Mouse (Mus musculus): ENCODE data around the gene Gm17655. TPM values are rescaled to one million over a fixed set of nuclear protein-coding genes. Genes with fewer than 3 reads are reported as not detected.
"Not testable (repeated sequence)": the region's sequence is repeated elsewhere in the genome, so short reads cannot be mapped to it uniquely, and the experiment has no call there.

Gm17655 gene
- polyA plus RNA-seq (2014; fragmentation: Nextera tagmentation; extraction: Ambion mirVana), result 6.8 and 7.4 TPM in 2 replicates

DNA sequence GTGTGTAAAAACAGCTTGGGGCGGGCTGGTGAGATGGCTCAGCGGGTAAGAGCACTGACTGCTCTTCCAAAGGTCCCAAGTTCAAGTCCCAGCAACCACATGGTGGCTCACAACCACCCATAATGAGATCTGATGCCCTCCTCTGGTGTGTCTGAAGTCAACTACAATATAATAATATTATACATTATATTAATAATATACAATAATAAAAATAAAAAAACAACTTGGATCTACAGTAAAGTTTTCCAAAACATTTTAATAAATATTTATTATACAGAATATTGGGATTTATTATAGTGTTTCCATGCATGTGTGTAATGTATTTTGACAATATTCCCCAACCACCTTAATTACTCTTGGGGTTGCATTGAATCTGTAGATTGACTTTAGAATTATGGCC, at the start of gene Gm17655:
Gm17655 (minus strand) TSS at position 101 of the 400 bp plus-strand sequence.
- not testable (repeated sequence) for H3K27me3 ChIP-seq (ENCODE audit: control insufficient read depth, insufficient read depth, low read length); H3K4me2 ChIP-seq (ENCODE audit: low read length); H3K4me1 ChIP-seq (ENCODE audit: control insufficient read depth, insufficient read depth, low read length); H3K36me3 ChIP-seq (ENCODE audit: control insufficient read depth, insufficient read depth, low read length); H3K27ac ChIP-seq (replicated peaks; ENCODE audit: low read depth, low read length); H3K4me3 ChIP-seq (replicated peaks; ENCODE audit: low read depth, low read length); H3K9ac ChIP-seq (replicated peaks; ENCODE audit: low read length); DNase-seq; ATAC-seq (ENCODE audit: low FRiP score, low TSS enrichment)
- 86% methylated on average over 2 of the region's 2 CpGs for WGBS
- H3K9me3 ChIP-seq (ENCODE audit: control insufficient read depth, low read length), result peaks cover 31% of the 10 kb centered on the region

DNA sequence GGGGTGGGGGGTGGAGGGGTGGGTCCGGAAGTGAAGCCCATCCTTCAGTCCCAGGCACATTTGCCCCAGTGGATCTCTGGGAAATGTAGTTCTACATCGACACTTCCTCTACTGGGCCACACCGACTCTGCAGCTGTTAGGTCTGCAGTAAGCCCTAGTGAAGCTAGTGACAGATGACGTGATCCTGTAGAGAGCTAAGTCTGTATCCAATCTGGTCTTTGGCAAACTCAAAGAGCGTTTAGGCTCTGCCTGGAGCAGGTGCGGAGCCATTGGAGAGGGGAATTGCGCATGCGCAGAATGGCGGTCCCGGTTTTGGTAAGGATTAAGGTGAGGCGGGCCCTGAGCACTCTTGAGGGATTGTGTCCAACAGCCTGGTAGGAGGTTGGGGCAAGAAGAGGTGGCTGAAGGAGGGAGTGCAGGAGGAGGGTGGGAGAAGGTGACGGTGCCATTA, 37.7 kb upstream of the Gm17655 start, which contains the start of gene Zfp605:
Zfp605 (plus strand) TSS at position 102 of the 451 bp plus-strand sequence.
- Histone ChIP-seq H3K4me3 (replicated peaks; ENCODE audit: low read depth, low read length) (peak within 1 kb of the TSS; percentile 53), H3K9me3 (ENCODE audit: control insufficient read depth, low read length) (no peaks in the 10 kb centered on the region), H3K4me1 (ENCODE audit: control insufficient read depth, insufficient read depth, low read length) (peaks cover 17% of the 10 kb centered on the region), H3K4me2 (ENCODE audit: low read length) (peak within 1 kb of the TSS; percentile 79), H3K36me3 (ENCODE audit: control insufficient read depth, insufficient read depth, low read length) (peaks cover 41% of the 10 kb centered on the region), H3K9ac (replicated peaks; ENCODE audit: low read length) (peak within 1 kb of the TSS; percentile 74), H3K27ac (replicated peaks; ENCODE audit: low read depth, low read length) (peak within 1 kb of the TSS; percentile 92), H3K27me3 (ENCODE audit: control insufficient read depth, insufficient read depth, low read length) (no peaks in the 10 kb centered on the region)
- peak; percentile 95 for DNase-seq
- WGBS, result under 1% methylated on average over 12 of the region's 12 CpGs
- ATAC-seq (ENCODE audit: low FRiP score, low TSS enrichment), result peak; percentile 71

DNA sequence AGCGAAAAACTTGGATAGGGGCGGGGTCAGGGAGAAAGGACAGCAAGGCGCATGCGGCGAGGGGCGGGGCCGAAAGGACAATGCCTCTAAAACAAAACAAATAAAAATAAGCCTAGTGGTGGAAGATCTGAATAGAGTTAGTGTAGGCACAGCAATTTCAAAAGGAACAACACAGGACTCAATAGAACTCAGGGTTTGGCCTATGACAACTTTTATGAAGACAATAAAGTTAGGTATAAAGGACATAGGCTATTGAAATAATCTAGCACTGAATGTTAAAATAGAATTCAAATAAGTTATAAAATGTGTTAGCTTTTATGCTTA, 36.0 kb upstream of the Gm17655 start:
- H3K4me1 ChIP-seq (ENCODE audit: control insufficient read depth, insufficient read depth, low read length), result peaks cover 17% of the 10 kb centered on the region
- WGBS, result 0% methylated on average over 7 of the region's 7 CpGs
- peak overlapping the region; percentile 68 for H3K4me3 ChIP-seq (replicated peaks; ENCODE audit: low read depth, low read length)
- H3K9me3 ChIP-seq (ENCODE audit: control insufficient read depth, low read length), result no peaks in the 10 kb centered on the region
- H3K27ac ChIP-seq (replicated peaks; ENCODE audit: low read depth, low read length), result peak overlapping the region; percentile 95
- ATAC-seq (ENCODE audit: low FRiP score, low TSS enrichment), result no peak
- no peak overlapping the region for H3K9ac ChIP-seq (replicated peaks; ENCODE audit: low read length)
- no peak for DNase-seq
- H3K4me2 ChIP-seq (ENCODE audit: low read length), result peak overlapping the region; percentile 87
- peaks cover 43% of the 10 kb centered on the region for H3K36me3 ChIP-seq (ENCODE audit: control insufficient read depth, insufficient read depth, low read length)
- H3K27me3 ChIP-seq (ENCODE audit: control insufficient read depth, insufficient read depth, low read length), result no peaks in the 10 kb centered on the region

DNA sequence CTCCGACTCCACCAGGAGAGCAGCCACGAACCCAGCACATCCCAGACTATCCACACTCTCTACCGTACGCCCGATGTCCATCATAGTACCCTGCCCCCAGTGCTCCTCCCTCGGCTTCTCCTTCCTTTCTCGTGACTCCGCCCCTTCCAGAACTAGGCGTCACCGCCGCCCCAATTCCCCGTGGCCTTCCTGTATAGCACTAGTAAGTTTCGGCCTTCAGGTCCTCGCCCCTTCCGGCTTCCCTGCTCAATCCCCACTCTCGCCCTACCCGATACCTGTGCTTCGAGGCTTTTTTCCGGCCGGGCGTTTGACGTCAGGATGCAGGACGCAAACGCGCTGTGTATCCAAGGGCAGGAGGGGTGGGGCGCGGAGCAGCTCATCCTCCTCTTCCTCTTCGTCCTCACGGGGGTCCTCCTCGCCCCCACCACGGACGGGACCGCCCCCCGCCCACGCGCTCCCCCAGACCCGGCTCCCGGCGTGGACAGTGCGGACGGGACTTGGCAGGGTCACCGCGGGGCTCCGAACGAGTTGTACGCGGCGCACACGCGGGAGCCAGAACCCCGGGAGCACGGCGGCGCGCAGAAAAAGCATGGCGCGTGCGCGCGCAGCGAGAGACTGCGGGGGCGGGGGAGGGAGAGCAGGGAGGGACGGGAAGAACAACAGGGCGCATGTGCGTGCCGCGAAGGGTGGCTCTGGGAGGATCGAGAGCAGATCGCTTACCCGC, 35.4 kb upstream of the Gm17655 start, which contains the start of gene Gtpbp6:
Gtpbp6 (minus strand) TSS at position 617 of the 724 bp plus-strand sequence.
- H3K4me1 ChIP-seq (ENCODE audit: control insufficient read depth, insufficient read depth, low read length), result peaks cover 17% of the 10 kb centered on the region
- DNase-seq (peak; percentile 98), ATAC-seq (ENCODE audit: low FRiP score, low TSS enrichment) (peak; percentile 85)
- H3K27me3 ChIP-seq (ENCODE audit: control insufficient read depth, insufficient read depth, low read length), result no peaks in the 10 kb centered on the region
- peak within 1 kb of the TSS; percentile 71 for H3K9ac ChIP-seq (replicated peaks; ENCODE audit: low read length)
- under 1% methylated on average over 71 of the region's 71 CpGs for WGBS
- H3K4me3 ChIP-seq (replicated peaks; ENCODE audit: low read depth, low read length), result peak within 1 kb of the TSS; percentile 68
- H3K27ac ChIP-seq (replicated peaks; ENCODE audit: low read depth, low read length), result peak within 1 kb of the TSS; percentile 95
- peak within 1 kb of the TSS; percentile 87 for H3K4me2 ChIP-seq (ENCODE audit: low read length)
- H3K9me3 ChIP-seq (ENCODE audit: control insufficient read depth, low read length), result no peaks in the 10 kb centered on the region
- peaks cover 43% of the 10 kb centered on the region for H3K36me3 ChIP-seq (ENCODE audit: control insufficient read depth, insufficient read depth, low read length)

GRCm38 (mm10) chr5:110106901-110107564, 34.7 kb upstream of the Gm17655 start:
- Histone ChIP-seq H3K27me3 (ENCODE audit: control insufficient read depth, insufficient read depth, low read length) (0 out of 2 replicates have a peak, but pooled peaks cover 5% of the 10 kb centered on the region), H3K27ac (replicated peaks; ENCODE audit: low read depth, low read length) (peak overlapping the region; percentile 95), H3K4me1 (ENCODE audit: control insufficient read depth, insufficient read depth, low read length) (peaks cover 18% of the 10 kb centered on the region), H3K4me3 (replicated peaks; ENCODE audit: low read depth, low read length) (peak overlapping the region; percentile 68), H3K36me3 (ENCODE audit: control insufficient read depth, insufficient read depth, low read length) (peaks cover 41% of the 10 kb centered on the region), H3K4me2 (ENCODE audit: low read length) (peak overlapping the region; percentile 87), H3K9ac (replicated peaks; ENCODE audit: low read length) (peak overlapping the region; percentile 71), H3K9me3 (ENCODE audit: control insufficient read depth, low read length) (no peaks in the 10 kb centered on the region)
- no peak for DNase-seq
- WGBS, result 18% methylated on average over 41 of the region's 41 CpGs
- ATAC-seq (ENCODE audit: low FRiP score, low TSS enrichment), result peak; percentile 15; the same call in 1 of the 2 replicates

DNA sequence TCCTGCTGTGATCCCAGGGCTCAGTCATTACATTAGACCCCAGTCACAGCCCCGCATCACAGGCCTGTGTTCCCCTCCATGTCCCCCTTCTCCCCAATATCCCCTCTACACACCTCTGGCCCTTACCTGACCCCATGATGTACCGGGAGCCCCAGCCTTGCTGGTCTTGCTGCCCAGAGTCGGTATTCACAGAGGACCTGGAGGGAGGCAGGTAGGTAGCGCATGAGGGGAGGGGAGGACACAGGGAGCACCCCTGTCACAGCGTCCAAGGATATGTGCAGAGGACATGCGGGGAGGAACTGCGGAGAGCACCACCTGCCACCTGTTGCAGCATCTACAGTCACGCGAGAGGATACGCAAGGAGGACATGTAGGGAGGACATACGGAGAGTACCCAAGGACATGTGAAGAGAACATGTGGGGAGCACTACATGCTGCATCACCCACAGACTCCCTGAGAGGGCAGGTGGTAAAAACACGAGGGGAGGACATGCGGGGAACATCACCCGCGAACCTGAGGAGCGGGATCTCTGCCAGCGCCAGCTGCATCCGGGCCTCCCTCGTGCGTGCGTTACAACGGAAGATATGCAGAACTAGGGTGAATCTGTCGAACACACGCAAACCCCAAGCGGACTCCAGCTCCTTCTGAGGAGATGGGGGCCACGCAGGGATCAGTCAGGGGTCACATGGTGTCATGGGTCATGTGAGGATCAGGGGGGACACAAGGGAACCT, 34.0 kb upstream of the Gm17655 start:
- H3K9me3 ChIP-seq (ENCODE audit: control insufficient read depth, low read length), result no peaks in the 10 kb centered on the region
- H3K4me3 ChIP-seq (replicated peaks; ENCODE audit: low read depth, low read length), result peak overlapping the region; percentile 68
- peaks cover 25% of the 10 kb centered on the region for H3K4me1 ChIP-seq (ENCODE audit: control insufficient read depth, insufficient read depth, low read length)
- ATAC-seq (ENCODE audit: low FRiP score, low TSS enrichment) (no peak), DNase-seq (no peak)
- H3K4me2 ChIP-seq (ENCODE audit: low read length), result peak overlapping the region; percentile 87
- no peak overlapping the region for H3K9ac ChIP-seq (replicated peaks; ENCODE audit: low read length)
- peaks cover 41% of the 10 kb centered on the region for H3K36me3 ChIP-seq (ENCODE audit: control insufficient read depth, insufficient read depth, low read length)
- 95% methylated on average over 26 of the region's 26 CpGs for whole genome bisulfite sequencing
- 0 out of 2 replicates have a peak, but pooled peaks cover 5% of the 10 kb centered on the region for H3K27me3 ChIP-seq (ENCODE audit: control insufficient read depth, insufficient read depth, low read length)
- H3K27ac ChIP-seq (replicated peaks; ENCODE audit: low read depth, low read length), result no peak overlapping the region; the same call in 1 of the 2 replicates

DNA sequence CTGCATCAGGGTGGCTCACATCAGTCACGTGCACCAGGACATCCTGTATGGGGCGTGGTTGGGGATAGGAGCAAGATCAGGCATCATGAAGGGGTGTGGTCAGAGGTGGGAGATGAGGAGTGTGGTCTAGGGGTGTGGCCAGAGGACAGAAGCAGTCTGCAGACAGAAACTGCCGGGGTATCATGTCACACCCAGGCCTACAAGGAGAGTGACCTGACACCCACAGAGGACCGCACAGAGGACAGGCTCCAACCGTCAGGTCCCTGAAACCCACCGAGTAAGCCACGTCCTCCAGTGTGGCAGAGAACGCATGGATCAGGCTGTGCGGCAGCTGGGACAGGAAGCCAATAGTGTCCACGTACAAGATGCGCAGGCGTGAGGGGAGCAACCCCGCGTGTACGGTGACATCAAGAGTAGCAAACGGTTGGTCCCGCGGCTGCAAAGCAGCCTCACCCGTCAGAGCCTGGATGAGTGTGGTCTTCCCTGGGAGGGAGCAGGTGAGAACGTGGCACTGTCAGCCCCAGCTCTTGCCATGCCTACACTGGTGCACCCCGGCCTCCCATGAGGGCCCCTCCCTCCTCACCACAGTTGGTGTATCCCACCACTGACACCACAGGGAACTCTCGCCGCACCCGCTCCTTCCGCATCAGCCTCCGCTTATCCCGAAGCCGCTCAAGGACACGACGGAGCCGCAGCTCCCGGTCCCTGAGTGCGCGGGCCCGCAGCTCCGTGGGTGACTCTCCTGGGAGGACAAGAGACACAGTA, 32.5 kb upstream of the Gm17655 start:
- Histone ChIP-seq H3K9ac (replicated peaks; ENCODE audit: low read length) (no peak overlapping the region), H3K4me3 (replicated peaks; ENCODE audit: low read depth, low read length) (no peak overlapping the region), H3K27me3 (ENCODE audit: control insufficient read depth, insufficient read depth, low read length) (0 out of 2 replicates have a peak, but pooled peaks cover 5% of the 10 kb centered on the region), H3K36me3 (ENCODE audit: control insufficient read depth, insufficient read depth, low read length) (peaks cover 41% of the 10 kb centered on the region), H3K9me3 (ENCODE audit: control insufficient read depth, low read length) (no peaks in the 10 kb centered on the region), H3K27ac (replicated peaks; ENCODE audit: low read depth, low read length) (no peak overlapping the region), H3K4me2 (ENCODE audit: low read length) (no peak overlapping the region), H3K4me1 (ENCODE audit: control insufficient read depth, insufficient read depth, low read length) (peaks cover 28% of the 10 kb centered on the region)
- DNase-seq (no peak), ATAC-seq (ENCODE audit: low FRiP score, low TSS enrichment) (no peak)
- 95% methylated on average over 36 of the region's 36 CpGs for WGBS
